Mouse (Mus musculus) fibroblast of lung, adult 2 months (primary cell): ENCODE measurements around the gene Zfp804a.

Experiments used
- DNase-seq: peaks from one replicate; pipeline ENCODE4 v3.0.0-alpha.2; 2011; ENCODE audit warnings: low read depth

Zfp804a gene

GRCm38 (mm10) chr2:82053185-82053891 lies at the start of gene Zfp804a:
Gene Zfp804a, plus strand, starts transcription at chr2:82053222.
- no peak for DNase-seq

GRCm38 (mm10) chr2:82051635-82052034 lies 1.4 kb upstream of the Zfp804a start:
- no peak for DNase-seq

- no peak for DNase-seq
Measured at GRCm38 (mm10) chr2:82052338-82053184, 461 bp upstream of the Zfp804a start.

- DNase-seq: no peak
Measured at GRCm38 (mm10) chr2:82054446-82054845, 1.4 kb downstream of the Zfp804a start.

GRCm38 (mm10) chr2:82064671-82065070 lies 11.6 kb downstream of the Zfp804a start:
- no peak for DNase-seq

GRCm38 (mm10) chr2:82067912-82068311 lies 14.9 kb downstream of the Zfp804a start:
- DNase-seq: no peak

GRCm38 (mm10) chr2:82069172-82069571 lies 16.1 kb downstream of the Zfp804a start:
- DNase-seq: no peak

GRCm38 (mm10) chr2:82076883-82077282 lies 23.9 kb downstream of the Zfp804a start:
- DNase-seq: no peak

- DNase-seq: no peak
Measured at GRCm38 (mm10) chr2:82078287-82078994, 25.4 kb downstream of the Zfp804a start.

- DNase-seq: no peak
Measured at GRCm38 (mm10) chr2:82080678-82081077, 27.7 kb downstream of the Zfp804a start.

- DNase-seq: no peak
Measured at GRCm38 (mm10) chr2:82113148-82113547, 60.1 kb downstream of the Zfp804a start.

- no peak for DNase-seq
Measured at GRCm38 (mm10) chr2:82113650-82114049, 60.6 kb downstream of the Zfp804a start.

GRCm38 (mm10) chr2:82119577-82119976 lies 66.6 kb downstream of the Zfp804a start:
- no peak for DNase-seq

GRCm38 (mm10) chr2:82178693-82179092 lies 125.7 kb downstream of the Zfp804a start:
- DNase-seq: no peak

GRCm38 (mm10) chr2:82181010-82181409 lies 128.0 kb downstream of the Zfp804a start:
- no peak for DNase-seq

- no peak for DNase-seq
Measured at GRCm38 (mm10) chr2:82199901-82200300, 146.9 kb downstream of the Zfp804a start.

- no peak for DNase-seq
Measured at GRCm38 (mm10) chr2:82200616-82201015, 147.6 kb downstream of the Zfp804a start.

- no peak for DNase-seq
Measured at GRCm38 (mm10) chr2:82210605-82211004, 157.6 kb downstream of the Zfp804a start.

- no peak for DNase-seq
Measured at GRCm38 (mm10) chr2:82211972-82212371, 158.9 kb downstream of the Zfp804a start.

GRCm38 (mm10) chr2:82217873-82218272 lies 164.9 kb downstream of the Zfp804a start:
- no peak for DNase-seq

GRCm38 (mm10) chr2:82246020-82246419 lies 193.0 kb downstream of the Zfp804a start:
- DNase-seq: no peak

GRCm38 (mm10) chr2:82246902-82247522 lies 194.0 kb downstream of the Zfp804a start:
- DNase-seq: no peak
